Comparison of ENCODE assay signal across 8 mouse cellular contexts in genomic region chr1:136949323-136949741, GRCm38 (mm10). TPM values are rescaled to one million over a fixed set of nuclear protein-coding genes. Genes with fewer than 3 reads are reported as not detected.
DNase-seq lines count a peak whose midpoint lies in the region; ATAC-seq and TF ChIP-seq lines count a peak whose summit lies in the region.

No protein-coding gene starts in this region.

- no peaks in the 10 kb centered on the region for H3K9me3 ChIP-seq in CH12.LX (replicated peaks; ENCODE audit: low read length)
- H3K9me3 ChIP-seq in forebrain, embryonic 16.5 days (ENCODE audit: control insufficient read depth, low read length), result peaks cover 4% of the 10 kb centered on the region; the same call in 1 of the 2 replicates

- TF ChIP-seq CTCF in CH12.LX (conservative IDR thresholded peaks at IDR 0.05 in 1 of 2, IDR thresholded peaks at IDR 0.05 in 1 of 2; ENCODE audit: low read depth in 2 of 2, low read length in 2 of 2), result no peak
- TF ChIP-seq CTCF in liver, adult 2 months (IDR thresholded peaks at IDR 0.05; ENCODE audit: low read depth, low read length), result no peak

- dilution Hi-C loops in CH12.LX (cut with MboI; ENCODE audit: extremely low pct_ligation_motif_present, extremely low pct_unique_long_range_greater_than_20kb, low sequenced_read_pairs), result no loop called here

- DNase-seq in adrenal gland, postnatal 36 days, result peak; percentile 12 to 25
- DNase-seq in adrenal gland, adult 8-10 months, result no peak
- DNase-seq in CH12.LX (ENCODE audit: extremely low read depth), result no peak
- peak; percentile 81 for DNase-seq in liver, adult 2 months (ENCODE audit: extremely low read depth, low read depth, low spot score)
- DNase-seq in urinary bladder, postnatal 25 days (ENCODE audit: low spot score), result no peak
- DNase-seq in spleen, postnatal 4 days (ENCODE audit: low spot score in 2 of 2), result no peak
- DNase-seq in frontal cortex, postnatal 25 days (ENCODE audit: low spot score in 2 of 2), result no peak

- peak; percentile 11; the same call in 1 of the 2 replicates for ATAC-seq in forebrain, embryonic 16.5 days

- peak overlapping the region; percentile 82 for H3K4me2 ChIP-seq in CH12.LX (ENCODE audit: insufficient read depth, low read depth, poor library complexity, severe bottlenecking)
- H3K4me2 ChIP-seq in forebrain, embryonic 16.5 days (ENCODE audit: low read length), result peak overlapping the region; percentile 82

- H3K27me3 ChIP-seq in CH12.LX (replicated peaks), result peaks cover 9% of the 10 kb centered on the region
- H3K27me3 ChIP-seq in forebrain, embryonic 16.5 days (replicated peaks; ENCODE audit: control insufficient read depth, insufficient read depth, low read length), result peaks cover 55% of the 10 kb centered on the region
- no peaks in the 10 kb centered on the region for H3K27me3 ChIP-seq in liver, adult 2 months (ENCODE audit: control insufficient read depth, insufficient read depth, low read length)

- H3K9ac ChIP-seq in CH12.LX (ENCODE audit: insufficient read depth, low read depth), result no peak overlapping the region
- peak overlapping the region; percentile 34 for H3K9ac ChIP-seq in forebrain, embryonic 16.5 days (replicated peaks; ENCODE audit: low read depth, low read length)
- peak overlapping the region; percentile 97 for H3K9ac ChIP-seq in liver, adult 2 months (ENCODE audit: low read depth, low read length)

- WGBS in forebrain, embryonic 16.5 days, result under 1% methylated on average over 12 of the region's 12 CpGs
- 6% methylated on average over 12 of the region's 12 CpGs for WGBS in liver, adult 2 months

- peaks cover 0 to 4% of the 10 kb centered on the region in 2 experiments; a peak in 2 of 4 replicates for H3K4me1 ChIP-seq in CH12.LX (ENCODE audit: control insufficient read depth in 1 of 2, insufficient read depth in 2 of 2)
- H3K4me1 ChIP-seq in forebrain, embryonic 16.5 days (replicated peaks; ENCODE audit: control insufficient read depth, insufficient read depth, low read length), result peaks cover 27% of the 10 kb centered on the region
- H3K4me1 ChIP-seq in liver, adult 2 months (ENCODE audit: control insufficient read depth, insufficient read depth, low read length), result peaks cover 8% of the 10 kb centered on the region

- no peaks in the 10 kb centered on the region for H3K36me3 ChIP-seq in CH12.LX (replicated peaks in 1 of 2; ENCODE audit: control insufficient read depth in 1 of 2, insufficient read depth in 1 of 2, low read length in 1 of 2)
- H3K36me3 ChIP-seq in forebrain, embryonic 16.5 days (ENCODE audit: control insufficient read depth, insufficient read depth), result no peaks in the 10 kb centered on the region
- peaks cover 6% of the 10 kb centered on the region for H3K36me3 ChIP-seq in liver, adult 2 months (ENCODE audit: control insufficient read depth, insufficient read depth, low read length)

- in situ Hi-C loops in CH12.LX (cut with MboI; ENCODE audit: low pct_ligation_motif_present, low pct_unique_long_range_greater_than_20kb, low sequenced_read_pairs), result no loop called here

- H3K79me2 ChIP-seq in CH12.LX (replicated peaks; ENCODE audit: control insufficient read depth, extremely low read depth, insufficient read depth, poor library complexity, severe bottlenecking), result no peaks in the 10 kb centered on the region
- H3K79me2 ChIP-seq in liver, adult 2 months (ENCODE audit: control insufficient read depth, insufficient read depth, low read length), result peaks cover 24% of the 10 kb centered on the region

- no peak for TF ChIP-seq EP300 in CH12.LX (IDR thresholded peaks at IDR 0.05; ENCODE audit: low read length)

- no peak for TF ChIP-seq RAD21 in CH12.LX (IDR thresholded peaks at IDR 0.05; ENCODE audit: low read depth, low read length)

- TF ChIP-seq POLR2A in CH12.LX (IDR thresholded peaks at IDR 0.05; ENCODE audit: low read depth, low read length), result no peak
- no peak for TF ChIP-seq POLR2A in liver, adult 2 months (IDR thresholded peaks at IDR 0.05; ENCODE audit: extremely low read depth, insufficient read depth, low read length)

- peak overlapping the region; percentile 37 to 59 (median 49) for H3K4me3 ChIP-seq in CH12.LX (replicated peaks in 1 of 3; ENCODE audit: low read depth in 2 of 3, low read length in 2 of 3, poor library complexity in 1 of 3)
- peak overlapping the region; percentile 47 for H3K4me3 ChIP-seq in forebrain, embryonic 16.5 days (replicated peaks; ENCODE audit: low read length)
- H3K4me3 ChIP-seq in liver, adult 2 months (ENCODE audit: insufficient read depth, low read depth, low read length), result peak overlapping the region; percentile 84

- H3K27ac ChIP-seq in CH12.LX (ENCODE audit: insufficient read depth, low read depth), result no peak overlapping the region
- H3K27ac ChIP-seq in forebrain, embryonic 16.5 days (ENCODE audit: low read length), result no peak overlapping the region
- H3K27ac ChIP-seq in liver, adult 2 months (replicated peaks; ENCODE audit: insufficient read depth, low read depth, low read length), result peak overlapping the region; percentile 98

TF ChIP-seq in CH12.LX, 34 proteins besides CTCF, POLR2A, EP300 and RAD21:
- TF ChIP-seq ELF1 (IDR thresholded peaks at IDR 0.05; ENCODE audit: low read depth, low read length), result no peak
- TF ChIP-seq HCFC1 (IDR thresholded peaks at IDR 0.05; ENCODE audit: low read depth, low read length), result no peak
- TF ChIP-seq CHD1 (IDR thresholded peaks at IDR 0.05; ENCODE audit: low read depth, low read length), result no peak
- no peak for TF ChIP-seq MAFK (IDR thresholded peaks at IDR 0.05; ENCODE audit: insufficient replicate concordance, low read length)

RNA-seq across cellular contexts. Expression of gene Nr5a2, which starts 10.9 kb away (rescaled TPM):
- total RNA-seq in adrenal gland, postnatal 36 days (2021), result 1 to 10 TPM; 2.1 to 4.4 TPM
- total RNA-seq in adrenal gland, adult 8-10 months (2022), result 1 to 10 TPM; 1.7 to 4.0 (median 2.6) TPM
- total RNA-seq in CH12.LX (2012; rRNA removed) (0.25 and 0.47 TPM in 2 replicates), CH12.LX (2014; rRNA removed) (0.90 and 1.3 TPM in 2 replicates)
- polyA plus RNA-seq in CH12.LX (2012; ENCODE audit: insufficient read length, low read depth), result 0.71 and 0.77 TPM in 2 replicates
- polyA plus RNA-seq in forebrain, embryonic 16.5 days (2015; fragmentation: Nextera tagmentation; extraction: Ambion mirVana), result 0.21 and 0.23 TPM in 2 replicates
- total RNA-seq in liver, adult 2 months (2014; rRNA removed), result 37.7 and 41.5 TPM in 2 replicates
- 21.4 and 24.0 TPM in 2 replicates for polyA plus RNA-seq in liver, adult 2 months (2012; rRNA removed)

Comparison
In these comparisons a context has a peak if more than half of its experiments do, and no peak if none do; other contexts are left out.
1. DNase-seq: peak in adrenal gland, postnatal 36 days (2 of 2) and liver, adult 2 months (single experiment); none in adrenal gland, adult 8-10 months (single experiment), CH12.LX (single experiment), urinary bladder, postnatal 25 days (single experiment), spleen, postnatal 4 days (0 of 2) and frontal cortex, postnatal 25 days (0 of 2).
2. Peak in every context shown above with its lines, with median percentiles within 50 percentile points of each other: H3K4me3 ChIP-seq.